Mouse (Mus musculus) 416B (cell line): ENCODE data around the gene Erbb4.

Experiments used
- DNase-seq: peaks from one replicate; pipeline ENCODE4 v3.0.0; 2011; ENCODE audit warnings: low read depth

The Erbb4 gene

DNA sequence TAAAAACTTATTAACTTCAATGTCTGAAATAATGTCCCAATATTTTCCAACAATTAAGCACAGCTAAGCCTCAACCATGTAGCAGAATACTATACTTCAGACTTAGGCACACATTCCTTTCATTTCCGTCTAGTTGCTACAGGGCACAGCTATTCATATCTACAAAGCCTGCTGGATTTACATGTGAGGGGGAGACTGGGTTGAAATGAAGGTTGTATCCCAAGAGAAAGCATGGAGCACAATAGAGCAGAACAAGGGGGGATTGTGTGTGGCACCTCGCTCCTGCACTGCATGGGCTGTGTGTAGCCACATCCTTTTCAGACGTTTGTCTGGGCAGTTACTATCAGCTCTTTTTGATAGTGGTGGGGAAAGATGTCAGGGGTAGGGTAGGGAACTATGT, 83.0 kb downstream of the Erbb4 start:
- no peak for DNase-seq

GRCm38 (mm10) chr1:69023157-69023925, 84.5 kb downstream of the Erbb4 start:
- DNase-seq, result no peak

GRCm38 (mm10) chr1:69009800-69010505, 97.9 kb downstream of the Erbb4 start:
- DNase-seq, result no peak

GRCm38 (mm10) chr1:69001371-69001770, 106.5 kb downstream of the Erbb4 start:
- no peak for DNase-seq

DNA sequence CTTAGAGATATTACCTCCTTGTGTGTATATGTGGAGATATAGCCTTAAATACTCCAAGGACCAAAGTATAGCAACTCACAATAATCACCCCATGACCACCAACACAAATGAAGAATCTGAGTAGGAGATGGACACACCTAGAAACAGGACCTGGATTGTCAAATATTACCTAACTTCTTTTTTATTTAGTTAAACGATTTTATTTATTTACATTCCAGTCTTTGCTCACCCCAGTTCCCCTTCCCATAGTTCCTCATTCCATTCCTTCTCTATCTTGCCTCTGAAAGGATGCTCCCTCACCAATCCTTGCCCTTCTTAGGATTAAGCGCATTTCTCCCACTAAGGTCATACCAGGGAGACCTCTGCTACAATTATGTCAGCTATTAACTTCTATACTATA, 128.6 kb downstream of the Erbb4 start:
- no peak for DNase-seq

- no peak for DNase-seq
Measured at GRCm38 (mm10) chr1:68978571-68978970, 129.3 kb downstream of the Erbb4 start.

- no peak for DNase-seq
Measured at GRCm38 (mm10) chr1:68973355-68974127, 134.3 kb downstream of the Erbb4 start.

DNA sequence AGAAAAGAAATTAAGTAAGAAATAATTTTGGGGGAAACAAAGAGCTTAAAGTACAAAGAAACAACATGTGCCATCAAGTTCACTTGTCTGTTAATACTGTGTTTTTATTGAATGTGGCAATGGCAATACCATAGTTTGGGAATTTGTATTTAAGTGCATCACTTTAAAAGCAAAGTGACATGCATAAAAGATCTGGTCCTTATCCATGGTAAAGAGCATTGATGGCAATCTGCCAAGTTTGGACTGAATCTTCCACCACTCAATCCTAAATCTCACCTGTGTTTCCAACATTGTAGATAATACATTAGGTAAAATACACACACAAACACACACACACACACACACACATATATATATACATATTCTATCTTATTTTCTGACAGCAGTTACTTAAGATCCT, 143.7 kb downstream of the Erbb4 start:
- DNase-seq, result no peak

GRCm38 (mm10) chr1:68961365-68962116, 146.3 kb downstream of the Erbb4 start:
- no peak for DNase-seq

DNA sequence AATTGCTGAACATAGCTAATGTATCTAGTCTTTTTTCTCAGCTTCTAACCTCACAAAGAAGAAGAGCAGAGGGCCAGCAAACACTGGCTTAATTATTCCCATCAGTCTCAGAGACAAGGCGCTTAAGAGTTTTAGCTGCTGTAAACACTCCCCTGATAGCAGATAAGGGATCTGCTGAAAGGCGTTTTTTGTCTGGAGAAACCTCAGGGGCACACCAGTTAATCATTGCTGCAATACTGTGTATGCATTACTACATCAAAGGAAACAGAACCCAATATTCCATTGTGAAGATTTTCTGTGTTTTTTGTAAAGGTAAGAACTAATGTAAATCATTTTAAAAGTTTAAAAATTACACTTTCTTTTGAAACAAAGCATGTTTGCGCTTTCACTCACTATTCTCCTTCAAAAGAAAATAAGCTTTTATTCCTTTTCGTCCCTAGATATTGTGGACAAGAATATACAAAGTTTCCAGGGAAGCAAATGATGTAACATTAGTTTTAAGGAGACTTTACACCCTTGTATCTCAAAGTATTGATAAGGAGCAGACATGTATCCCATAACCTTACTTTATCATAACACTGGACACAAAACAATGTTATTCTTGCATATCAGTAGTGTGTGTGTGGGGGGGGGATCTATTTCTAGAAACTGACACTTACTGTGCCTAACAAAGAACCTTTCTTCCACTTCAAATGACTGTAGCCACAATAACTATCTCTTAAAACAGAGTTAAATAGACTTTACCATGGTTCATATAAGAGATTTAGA, 150.9 kb downstream of the Erbb4 start:
- no peak for DNase-seq

GRCm38 (mm10) chr1:68955482-68955881, 152.4 kb downstream of the Erbb4 start:
- no peak for DNase-seq

DNA sequence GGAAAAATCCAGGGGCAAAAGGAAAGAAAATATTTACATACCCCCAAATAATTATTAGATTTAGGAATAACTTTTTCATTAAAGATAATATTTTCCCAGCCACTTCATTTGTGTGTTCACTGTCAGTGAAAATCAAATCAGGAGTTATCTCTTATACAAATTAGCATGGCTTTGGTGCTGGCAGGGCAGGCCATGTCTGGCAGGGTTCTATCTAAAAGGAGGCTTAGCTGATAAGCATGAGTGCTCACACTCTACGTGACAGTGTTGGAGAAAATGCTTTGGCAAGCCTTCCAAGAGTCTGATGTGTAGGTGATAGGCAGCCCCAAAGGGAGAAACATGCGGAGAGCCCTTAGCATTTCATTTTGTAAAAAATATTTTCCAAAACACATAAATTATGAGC, 164.7 kb downstream of the Erbb4 start:
- no peak for DNase-seq

- no peak for DNase-seq
Measured at GRCm38 (mm10) chr1:68934804-68935203, 173.1 kb downstream of the Erbb4 start.

GRCm38 (mm10) chr1:68933330-68934065, 174.4 kb downstream of the Erbb4 start:
- DNase-seq, result no peak

DNA sequence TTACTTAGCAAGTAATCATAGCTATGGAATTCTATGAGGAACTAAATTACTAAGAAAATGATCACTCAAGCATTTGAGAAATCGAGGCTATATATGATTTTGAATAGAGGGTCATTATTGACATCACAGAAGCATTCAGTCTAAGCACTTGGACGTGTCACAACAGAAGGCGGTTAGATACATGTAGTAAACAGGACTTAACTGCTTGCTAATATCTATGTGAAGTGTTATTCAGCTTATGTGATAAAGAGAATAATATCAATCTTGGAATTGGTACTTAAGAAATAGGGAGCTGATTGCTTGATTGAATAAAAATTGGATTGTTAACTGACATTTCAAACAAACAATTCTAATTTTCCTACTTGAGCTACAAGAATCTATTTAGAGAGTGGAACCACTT, 190.0 kb downstream of the Erbb4 start:
- DNase-seq, result no peak

GRCm38 (mm10) chr1:68892041-68892440, 215.8 kb downstream of the Erbb4 start:
- no peak for DNase-seq

DNA sequence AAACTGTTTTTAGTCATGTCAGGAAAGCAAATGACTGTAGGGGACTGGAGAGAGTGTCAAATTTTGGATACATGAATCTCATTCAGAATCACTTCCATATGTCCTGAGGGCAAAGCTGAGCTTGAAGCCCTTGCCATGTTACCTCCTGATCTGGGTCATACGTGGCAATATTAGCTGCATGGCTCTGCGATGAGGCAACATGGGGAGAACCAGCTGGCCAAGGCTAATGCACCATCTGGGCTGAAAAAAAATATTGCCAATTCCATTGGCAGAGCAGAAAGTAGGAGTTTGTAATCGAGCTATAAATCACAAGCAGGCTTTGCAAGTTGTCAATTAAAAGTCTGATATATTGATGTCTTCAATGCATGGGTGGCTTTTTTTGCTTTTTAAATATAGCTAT, 221.0 kb downstream of the Erbb4 start:
- no peak for DNase-seq

DNA sequence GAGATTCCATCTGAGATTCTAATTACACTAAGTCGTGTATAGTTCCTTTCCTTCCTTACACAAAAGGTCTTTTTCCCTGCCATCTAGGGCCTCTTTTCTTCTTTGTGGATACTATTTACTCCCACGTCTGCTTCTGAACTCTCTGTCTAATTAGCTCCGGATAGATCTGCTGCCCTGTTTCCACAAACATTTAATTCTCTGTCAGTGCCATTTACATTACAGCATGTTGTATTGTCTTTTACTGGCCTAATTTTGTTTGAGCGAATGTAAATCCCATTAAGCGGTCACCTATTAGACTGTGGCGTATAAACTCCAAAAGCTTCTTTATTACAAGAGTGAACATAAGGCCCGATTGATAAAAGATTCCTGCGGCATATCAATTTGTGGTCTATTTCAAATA, 232.9 kb downstream of the Erbb4 start:
- DNase-seq, result no peak

- no peak for DNase-seq
Measured at GRCm38 (mm10) chr1:68873635-68874020, 234.2 kb downstream of the Erbb4 start.

GRCm38 (mm10) chr1:68872976-68873634, 234.8 kb downstream of the Erbb4 start:
- no peak for DNase-seq
